Mouse (Mus musculus): ENCODE results near the gene Mllt6.

DNA sequence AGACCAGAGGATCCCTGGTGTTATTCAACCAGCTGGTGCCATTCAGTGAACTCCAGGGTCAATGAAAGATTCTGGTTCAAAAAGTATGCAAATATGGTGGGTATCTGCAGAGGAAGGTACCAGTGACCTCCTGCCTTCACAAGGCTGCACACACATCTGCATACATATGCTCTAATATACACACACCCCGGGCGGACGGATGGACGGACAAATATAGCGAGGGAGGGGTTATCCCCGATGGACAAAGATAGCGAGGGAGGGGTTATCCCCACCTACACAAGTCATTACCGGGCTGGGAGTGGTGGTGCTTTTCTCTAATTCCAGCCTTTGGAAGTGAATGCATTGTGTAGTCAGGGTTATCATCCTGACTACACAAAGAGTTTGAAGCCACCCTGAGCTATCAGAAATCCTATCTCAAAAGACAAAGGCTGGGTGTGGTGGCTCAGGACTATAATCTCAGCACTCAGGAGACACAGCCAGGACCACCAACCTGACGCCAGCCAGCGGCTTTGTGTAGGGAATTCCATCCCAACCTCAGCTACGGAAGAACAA is 27.7 kb upstream of the Mllt6 start:
- TF ChIP-seq CTCF (conservative IDR thresholded peaks at IDR 0.05 in 1 of 2, IDR thresholded peaks at IDR 0.05 in 1 of 2; ENCODE audit: low read depth in 2 of 2, low read length in 2 of 2) (no peak), MEF2A (IDR thresholded peaks at IDR 0.05; ENCODE audit: borderline replicate concordance, low read depth, low read length) (peak; percentile 69; the same call in 1 of the 2 replicates), EP300 (IDR thresholded peaks at IDR 0.05; ENCODE audit: low read length) (no peak), RAD21 (IDR thresholded peaks at IDR 0.05; ENCODE audit: low read depth, low read length) (no peak), USF1 (IDR thresholded peaks at IDR 0.05; ENCODE audit: low read depth, low read length) (no peak), TBP (conservative IDR thresholded peaks at IDR 0.05; ENCODE audit: low read depth, low read length) (no peak), MAFK (IDR thresholded peaks at IDR 0.05; ENCODE audit: insufficient replicate concordance, low read length) (no peak), POLR2A (IDR thresholded peaks at IDR 0.05; ENCODE audit: low read depth, low read length) (no peak)
